Mouse (Mus musculus) kidney, adult 2 months (tissue): Measurements from ENCODE around the gene Gm10352.
"Not testable (repeated sequence)": the region's sequence is repeated elsewhere in the genome, so short reads cannot be mapped to it uniquely, and the experiment has no call there.

Experiments used
- CTCF ChIP-seq: fragments of 200-500 bp; conservative IDR thresholded peaks from 2 replicates; pipeline ENCODE4 v1.5.1; 2011; ENCODE audit warnings: low read depth, mild to moderate bottlenecking, control low read depth, low read length, moderate library complexity, mixed read lengths; ENCODE audit not compliant: insufficient read depth, insufficient read length
- POLR2A ChIP-seq: fragments of 200-500 bp; IDR thresholded peaks from one replicate; pipeline ENCODE4 v1.6.1; 2011; ENCODE audit warnings: low read depth, low read length, control low read depth

GRCm38 (mm10) chrY:2900689-2901088 lies at the start of gene Gm10352:
- not testable (repeated sequence) for TF ChIP-seq POLR2A, CTCF
